Mouse (Mus musculus): ENCODE results near the gene Twsg1. TPM values are rescaled to one million over a fixed set of nuclear protein-coding genes. Genes with fewer than 3 reads are reported as not detected.
A peak's percentile ranks its signal among the peaks of the same experiment; 100 is the strongest.

The Twsg1 gene
- polyA plus RNA-seq, 1 experiment from 2014 or later, result 23.1 TPM

GRCm38 (mm10) chr17:65953959-65954358, 2.9 kb upstream of the Twsg1 start:
- no peaks in the 10 kb centered on the region for H3K36me3 ChIP-seq
- H3K4me2 ChIP-seq, result no peak overlapping the region
- H3K27ac ChIP-seq, result no peak overlapping the region
- no peak for ATAC-seq
- WGBS (ENCODE audit: insufficient replicate concordance), result 41% methylated on average over 4 of the region's 4 CpGs
- H3K4me1 ChIP-seq, result peaks cover 45% of the 10 kb centered on the region
- H3K9me3 ChIP-seq (replicated peaks), result no peaks in the 10 kb centered on the region
- H3K27me3 ChIP-seq (replicated peaks), result no peaks in the 10 kb centered on the region
- no peak overlapping the region for H3K9ac ChIP-seq
- H3K4me3 ChIP-seq, result no peak overlapping the region

DNA sequence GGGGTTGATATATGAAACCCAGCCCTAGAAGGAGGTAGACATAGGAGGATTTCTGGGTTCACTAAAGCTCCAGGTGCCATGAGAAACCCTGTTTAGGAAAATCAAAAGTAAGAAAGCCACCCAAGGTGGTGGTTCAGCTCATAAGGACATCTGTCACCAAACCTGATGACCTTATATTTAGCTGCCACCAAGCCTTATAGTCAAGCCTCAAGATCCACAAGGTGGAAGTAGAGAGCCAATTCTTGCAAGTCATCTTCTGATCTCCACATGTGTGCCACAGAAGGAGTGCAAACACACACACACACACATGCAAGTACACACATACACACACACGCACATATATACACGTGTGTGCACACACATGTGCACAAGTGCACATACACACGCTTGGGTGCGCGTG, 1.1 kb upstream of the Twsg1 start:
- Histone ChIP-seq H3K9me3 (replicated peaks) (no peaks in the 10 kb centered on the region), H3K4me1 (peaks cover 40% of the 10 kb centered on the region), H3K4me2 (no peak overlapping the region), H3K9ac (no peak overlapping the region), H3K27me3 (replicated peaks) (no peaks in the 10 kb centered on the region), H3K27ac (0 out of 2 replicates have a peak overlapping the region, but pooled peaks have one; percentile 2), H3K36me3 (peaks cover 16% of the 10 kb centered on the region), H3K4me3 (no peak overlapping the region)
- WGBS (ENCODE audit: insufficient replicate concordance), result 68% methylated on average over 5 of the region's 5 CpGs
- ATAC-seq, result no peak

GRCm38 (mm10) chr17:65950183-65950582, 843 bp downstream of the Twsg1 start:
- Histone ChIP-seq H3K4me2 (peak overlapping the region; percentile 92), H3K36me3 (peaks cover 27% of the 10 kb centered on the region), H3K27me3 (replicated peaks) (no peaks in the 10 kb centered on the region), H3K27ac (peak overlapping the region; percentile 85; the same call in 1 of the 2 replicates), H3K9me3 (replicated peaks) (no peaks in the 10 kb centered on the region), H3K4me1 (peaks cover 38% of the 10 kb centered on the region), H3K4me3 (peak overlapping the region; percentile 89), H3K9ac (peak overlapping the region; percentile 94)
- 32% methylated on average over 7 of the region's 7 CpGs for WGBS (ENCODE audit: insufficient replicate concordance)
- ATAC-seq, result no peak

DNA sequence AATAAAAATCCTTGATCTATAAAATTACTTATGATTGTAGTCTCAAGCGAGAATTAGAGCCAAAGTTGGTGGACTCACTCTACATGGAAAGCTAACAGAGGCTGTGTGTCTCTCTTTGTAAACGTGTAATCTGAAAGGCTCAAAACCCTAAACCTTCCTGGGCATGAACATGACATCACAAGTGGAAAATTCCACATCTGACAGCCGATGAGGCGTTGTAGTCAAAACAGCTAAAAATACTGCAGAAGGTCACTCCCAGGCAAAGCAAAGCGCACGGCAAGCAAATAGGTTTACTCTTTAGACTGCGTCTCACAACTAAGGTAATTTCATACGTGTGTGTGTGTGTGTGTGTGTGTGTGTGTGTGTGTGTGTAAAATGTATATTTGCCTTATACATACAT, 3.7 kb downstream of the Twsg1 start:
- no peak overlapping the region for H3K4me3 ChIP-seq

DNA sequence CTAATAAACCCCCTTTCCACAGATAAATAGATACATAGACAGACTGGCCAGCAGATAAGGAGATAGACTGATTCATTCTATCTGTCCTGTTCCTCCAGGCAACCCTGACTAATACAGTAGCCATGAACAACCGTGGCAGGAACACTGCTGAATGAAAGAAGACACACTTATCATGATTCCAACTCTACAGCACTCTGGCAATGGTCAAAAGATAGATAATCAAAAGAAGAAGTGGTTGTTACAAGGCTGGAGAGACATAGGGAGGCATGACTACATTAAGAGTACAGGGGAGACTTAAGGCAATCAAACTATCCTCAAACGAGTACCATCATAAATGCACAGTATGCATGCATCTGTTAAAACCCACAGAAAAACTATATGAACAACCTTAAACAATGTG, 5.6 kb downstream of the Twsg1 start:
- Histone ChIP-seq H3K27me3 (replicated peaks) (no peaks in the 10 kb centered on the region), H3K4me3 (no peak overlapping the region), H3K9ac (no peak overlapping the region), H3K4me1 (peaks cover 33% of the 10 kb centered on the region), H3K9me3 (replicated peaks) (no peaks in the 10 kb centered on the region), H3K4me2 (no peak overlapping the region), H3K27ac (no peak overlapping the region), H3K36me3 (peaks cover 34% of the 10 kb centered on the region)
- 44% methylated on average over 2 of the region's 2 CpGs for WGBS (ENCODE audit: insufficient replicate concordance)
- ATAC-seq, result no peak

More for the DNA sequence above, 3.7 kb downstream of the Twsg1 start:
- ATAC-seq, result no peak
- Histone ChIP-seq H3K4me1 (peaks cover 32% of the 10 kb centered on the region), H3K27me3 (replicated peaks) (no peaks in the 10 kb centered on the region), H3K4me2 (no peak overlapping the region), H3K9me3 (replicated peaks) (no peaks in the 10 kb centered on the region), H3K36me3 (peaks cover 34% of the 10 kb centered on the region), H3K9ac (no peak overlapping the region), H3K27ac (no peak overlapping the region)
- 80% methylated on average over 8 of the region's 8 CpGs for WGBS (ENCODE audit: insufficient replicate concordance)

DNA sequence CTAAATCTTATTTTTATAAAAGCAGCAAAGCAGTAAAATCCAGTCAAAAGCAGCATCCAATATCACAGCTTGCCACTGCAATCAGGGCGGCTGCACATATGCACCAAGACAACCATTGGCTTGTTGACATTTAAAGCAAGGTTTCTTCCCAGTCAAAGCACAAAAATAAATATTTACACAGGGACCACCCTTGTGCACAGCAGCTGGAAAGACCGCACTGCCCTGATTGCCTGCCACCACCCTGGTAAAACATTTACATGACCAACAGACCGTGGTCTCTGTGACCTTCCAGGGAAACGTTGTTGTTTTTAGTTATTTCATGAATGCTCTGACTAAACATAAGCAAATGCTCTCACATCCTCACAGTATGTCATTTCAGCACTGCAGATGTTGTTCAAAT, 8.6 kb downstream of the Twsg1 start:
- 72% methylated on average over 4 of the region's 4 CpGs for WGBS (ENCODE audit: insufficient replicate concordance)
- 0 out of 2 replicates have a peak, but pooled peaks have one; percentile 42 for ATAC-seq
- no peak overlapping the region for H3K27ac ChIP-seq
- H3K27me3 ChIP-seq (replicated peaks), result no peaks in the 10 kb centered on the region
- no peaks in the 10 kb centered on the region for H3K9me3 ChIP-seq (replicated peaks)
- H3K4me3 ChIP-seq, result no peak overlapping the region
- H3K4me1 ChIP-seq, result peaks cover 23% of the 10 kb centered on the region
- peaks cover 27% of the 10 kb centered on the region for H3K36me3 ChIP-seq
- no peak overlapping the region for H3K4me2 ChIP-seq
- no peak overlapping the region for H3K9ac ChIP-seq

DNA sequence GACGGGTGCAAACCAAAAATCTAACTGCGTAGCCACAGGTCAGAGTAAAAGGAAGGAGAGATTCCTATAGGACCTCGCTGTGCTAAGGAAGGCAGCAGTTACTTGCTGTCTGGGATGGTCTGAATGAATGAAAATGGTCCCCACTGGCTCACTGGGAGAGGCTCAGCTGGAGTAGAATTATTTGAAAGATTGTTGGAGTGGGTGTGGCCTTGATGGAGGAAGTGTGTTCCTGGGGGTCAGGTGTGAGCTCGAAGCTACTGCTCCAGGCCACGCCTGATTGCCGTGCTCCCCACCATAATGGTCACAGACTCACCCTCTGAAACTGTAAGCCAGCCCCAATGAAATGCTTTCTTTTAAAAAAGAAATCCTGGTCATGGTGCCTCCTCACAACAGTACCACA, 9.8 kb downstream of the Twsg1 start:
- Histone ChIP-seq H3K27me3 (replicated peaks) (no peaks in the 10 kb centered on the region), H3K9ac (no peak overlapping the region), H3K4me2 (no peak overlapping the region), H3K9me3 (replicated peaks) (no peaks in the 10 kb centered on the region), H3K4me3 (no peak overlapping the region), H3K4me1 (peaks cover 23% of the 10 kb centered on the region), H3K36me3 (peaks cover 27% of the 10 kb centered on the region), H3K27ac (no peak overlapping the region)
- ATAC-seq, result no peak
- WGBS (ENCODE audit: insufficient replicate concordance), result 71% methylated on average over 6 of the region's 6 CpGs

DNA sequence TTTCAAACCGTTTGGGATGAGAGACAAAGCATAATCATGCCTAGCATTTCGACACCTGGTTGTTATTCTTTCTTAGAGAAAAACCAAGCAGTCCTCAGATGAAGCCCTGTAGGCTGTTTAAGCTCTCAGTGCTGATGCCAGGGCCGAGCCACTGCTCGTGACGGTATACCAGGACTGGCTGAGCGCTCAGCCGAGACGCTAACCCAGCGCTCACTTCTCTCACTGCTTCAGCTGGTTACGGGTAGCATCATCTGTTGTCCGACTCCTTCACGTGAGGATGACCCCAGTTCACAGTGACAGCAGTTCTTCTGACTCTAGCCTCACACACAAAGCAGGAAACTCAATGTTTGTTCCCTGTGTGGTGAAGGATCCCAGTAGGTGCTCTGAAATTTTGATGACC, 10.8 kb downstream of the Twsg1 start:
- Histone ChIP-seq H3K27me3 (replicated peaks) (no peaks in the 10 kb centered on the region), H3K27ac (0 out of 2 replicates have a peak overlapping the region, but pooled peaks have one; percentile 20), H3K36me3 (peaks cover 28% of the 10 kb centered on the region), H3K9me3 (replicated peaks) (no peaks in the 10 kb centered on the region), H3K4me3 (no peak overlapping the region), H3K4me1 (peaks cover 20% of the 10 kb centered on the region), H3K4me2 (no peak overlapping the region), H3K9ac (no peak overlapping the region)
- WGBS (ENCODE audit: insufficient replicate concordance), result 89% methylated on average over 12 of the region's 12 CpGs
- no peak for ATAC-seq

- H3K4me1 ChIP-seq, result peaks cover 17% of the 10 kb centered on the region
- peak; percentile 41; the same call in 1 of the 2 replicates for ATAC-seq
- peaks cover 27% of the 10 kb centered on the region for H3K36me3 ChIP-seq
- 70% methylated on average over 14 of the region's 14 CpGs for whole genome bisulfite sequencing (ENCODE audit: insufficient replicate concordance)
- no peaks in the 10 kb centered on the region for H3K27me3 ChIP-seq (replicated peaks)
- peak overlapping the region; percentile 20; the same call in 1 of the 2 replicates for H3K27ac ChIP-seq
- H3K4me3 ChIP-seq, result no peak overlapping the region
- H3K9ac ChIP-seq, result no peak overlapping the region
- no peak overlapping the region for H3K4me2 ChIP-seq
- H3K9me3 ChIP-seq (replicated peaks), result no peaks in the 10 kb centered on the region
These were observed 11.4 kb downstream of the Twsg1 start for GRCm38 (mm10) chr17:65939461-65940192.

DNA sequence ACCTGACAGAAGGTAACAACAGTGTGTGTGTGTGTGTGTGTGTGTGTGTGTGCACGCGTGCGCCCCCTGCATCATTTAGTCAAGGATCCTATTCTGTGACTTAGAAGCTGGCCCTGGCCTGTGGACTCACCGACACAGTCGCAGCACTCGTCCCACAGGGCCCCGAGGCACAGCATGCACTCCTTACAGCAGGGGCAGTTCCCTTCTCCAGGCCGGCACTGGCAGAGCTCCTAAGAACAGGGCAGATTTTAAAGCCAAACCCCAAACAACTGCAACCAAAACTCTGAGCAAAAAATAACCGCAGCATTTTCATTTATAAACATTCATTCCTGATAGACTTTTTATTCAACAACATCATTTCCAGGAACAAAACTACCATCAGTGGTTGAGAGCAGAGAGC, 13.4 kb downstream of the Twsg1 start:
- no peak overlapping the region for H3K9ac ChIP-seq
- 86% methylated on average over 9 of the region's 9 CpGs for WGBS (ENCODE audit: insufficient replicate concordance)
- peaks cover 40% of the 10 kb centered on the region for H3K36me3 ChIP-seq
- H3K9me3 ChIP-seq (replicated peaks), result no peaks in the 10 kb centered on the region
- H3K4me2 ChIP-seq, result no peak overlapping the region
- no peak overlapping the region for H3K27ac ChIP-seq
- H3K4me1 ChIP-seq, result peaks cover 17% of the 10 kb centered on the region
- no peak for ATAC-seq
- H3K27me3 ChIP-seq (replicated peaks), result no peaks in the 10 kb centered on the region
- no peak overlapping the region for H3K4me3 ChIP-seq

- Histone ChIP-seq H3K4me1 (peaks cover 5% of the 10 kb centered on the region), H3K27ac (no peak overlapping the region), H3K4me2 (no peak overlapping the region), H3K36me3 (peaks cover 45% of the 10 kb centered on the region), H3K9me3 (replicated peaks) (no peaks in the 10 kb centered on the region), H3K27me3 (replicated peaks) (no peaks in the 10 kb centered on the region), H3K9ac (no peak overlapping the region), H3K4me3 (no peak overlapping the region)
- no peak for ATAC-seq
- WGBS (ENCODE audit: insufficient replicate concordance), result 84% methylated on average over 2 of the region's 2 CpGs
These were observed 17.3 kb downstream of the Twsg1 start for GRCm38 (mm10) chr17:65933741-65934140.

DNA sequence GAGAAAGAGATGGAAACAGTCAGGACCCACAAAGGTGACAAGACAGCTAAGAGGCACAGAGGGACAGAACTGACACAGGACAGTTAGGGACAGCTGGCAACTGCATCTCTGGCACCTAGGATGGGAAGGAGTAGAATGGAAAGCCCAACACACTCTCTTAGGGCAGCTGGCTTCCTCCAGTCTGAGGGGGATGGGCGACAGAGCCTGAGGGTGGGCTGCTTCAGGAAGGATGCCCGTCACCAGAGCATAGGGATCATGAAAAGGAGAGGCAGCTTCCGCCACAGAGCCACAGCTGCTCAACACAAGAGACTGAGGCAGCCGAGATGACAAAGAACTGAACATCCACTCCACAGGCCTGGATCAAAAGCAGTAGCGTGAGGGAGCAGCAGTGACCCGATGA, 19.5 kb downstream of the Twsg1 start:
- Histone ChIP-seq H3K9ac (no peak overlapping the region), H3K36me3 (peaks cover 38% of the 10 kb centered on the region), H3K27me3 (replicated peaks) (no peaks in the 10 kb centered on the region), H3K9me3 (replicated peaks) (no peaks in the 10 kb centered on the region), H3K4me3 (no peak overlapping the region), H3K27ac (no peak overlapping the region), H3K4me1 (peaks cover 4% of the 10 kb centered on the region; the same call in 1 of the 2 replicates), H3K4me2 (no peak overlapping the region)
- no peak for ATAC-seq
- WGBS (ENCODE audit: insufficient replicate concordance), result 78% methylated on average over 6 of the region's 6 CpGs
